Mouse (Mus musculus) heart, embryonic 16.5 days (tissue): ENCODE measurements at regions not wholly inside any gene's neighbourhood (a gene's known extent, or its start where the extent isn't known, plus 50 kb on each side); places are given as distances from the start of the nearest gene placed in this dataset.
A peak's percentile ranks its signal among the peaks of the same experiment; 100 is the strongest.

ENCODE experiments used
- ATAC-seq: fragments of 200-750 bp; cut with Nextera tagmentation; replicated peaks from 2 replicates; pipeline ENCODE4 v1.8.0; 2017; ENCODE audit warnings: moderate number of reproducible peaks; ENCODE audit not compliant: insufficient read depth, low FRiP score; ENCODE audit errors: extremely low read depth
- H3K27ac ChIP-seq: fragments of 300-500 bp; sonication (generic); 2 replicates; pipeline ENCODE4 v1.5.1; 2014; ENCODE audit warnings: mild to moderate bottlenecking, low read length, control low read depth, moderate library complexity
- H3K27me3 ChIP-seq: fragments of 300-500 bp; sonication (generic); 2 replicates; pipeline ENCODE4 v1.6.1; 2014; ENCODE audit warnings: low read length, mixed read lengths; ENCODE audit not compliant: control insufficient read depth, insufficient read depth
- H3K36me3 ChIP-seq: fragments of 300-500 bp; sonication (generic); 2 replicates; pipeline ENCODE4 v1.6.1; 2014; ENCODE audit not compliant: control insufficient read depth, insufficient read depth
- H3K4me1 ChIP-seq: fragments of 300-500 bp; sonication (generic); 2 replicates; pipeline ENCODE4 v1.6.1; 2014; ENCODE audit warnings: low read length, mixed read lengths; ENCODE audit not compliant: control insufficient read depth, insufficient read depth
- H3K4me2 ChIP-seq: fragments of 300-500 bp; sonication (generic); 2 replicates; pipeline ENCODE4 v1.6.1; 2014; ENCODE audit warnings: low read depth, mild to moderate bottlenecking, control low read depth, low read length
- H3K4me3 ChIP-seq: fragments of 300-500 bp; sonication (generic); 2 replicates; pipeline ENCODE4 v1.5.1; 2014; ENCODE audit warnings: mild to moderate bottlenecking, control low read depth, low read length
- H3K9ac ChIP-seq: fragments of 300-500 bp; sonication (generic); 2 replicates; pipeline ENCODE4 v1.6.1; 2014; ENCODE audit warnings: low read length, control low read depth
- H3K9me3 ChIP-seq: fragments of 300-500 bp; sonication (generic); replicated peaks from 2 replicates; pipeline ENCODE4 v1.6.1; 2016; ENCODE audit warnings: low read length; ENCODE audit not compliant: control insufficient read depth
- WGBS: fragments of 180-500 bp; shearing (Covaris S2); extraction: QIAGEN DNeasy Blood & Tissue Kit; methylation state at CpG from one replicate; pipeline ENCODE4 v1.1.7; 2014; 5-methylcytosine and 5-hydroxymethylcytosine counted together

GRCm38 (mm10) chr12:26188996-26189395 is 226.1 kb downstream of the Rnf144a start:
- no peak overlapping the region for H3K4me3 ChIP-seq
- no peak overlapping the region for H3K27ac ChIP-seq
- H3K9ac ChIP-seq = no peak overlapping the region
- H3K4me2 ChIP-seq = no peak overlapping the region
- H3K4me1 ChIP-seq = peaks cover 3% of the 10 kb centered on the region; the same call in 1 of the 2 replicates
- no peaks in the 10 kb centered on the region for H3K27me3 ChIP-seq
- H3K36me3 ChIP-seq = no peaks in the 10 kb centered on the region
- H3K9me3 ChIP-seq = no peaks in the 10 kb centered on the region
- 52% methylated on average over 2 of the region's 2 CpGs for WGBS
- no peak for ATAC-seq

DNA sequence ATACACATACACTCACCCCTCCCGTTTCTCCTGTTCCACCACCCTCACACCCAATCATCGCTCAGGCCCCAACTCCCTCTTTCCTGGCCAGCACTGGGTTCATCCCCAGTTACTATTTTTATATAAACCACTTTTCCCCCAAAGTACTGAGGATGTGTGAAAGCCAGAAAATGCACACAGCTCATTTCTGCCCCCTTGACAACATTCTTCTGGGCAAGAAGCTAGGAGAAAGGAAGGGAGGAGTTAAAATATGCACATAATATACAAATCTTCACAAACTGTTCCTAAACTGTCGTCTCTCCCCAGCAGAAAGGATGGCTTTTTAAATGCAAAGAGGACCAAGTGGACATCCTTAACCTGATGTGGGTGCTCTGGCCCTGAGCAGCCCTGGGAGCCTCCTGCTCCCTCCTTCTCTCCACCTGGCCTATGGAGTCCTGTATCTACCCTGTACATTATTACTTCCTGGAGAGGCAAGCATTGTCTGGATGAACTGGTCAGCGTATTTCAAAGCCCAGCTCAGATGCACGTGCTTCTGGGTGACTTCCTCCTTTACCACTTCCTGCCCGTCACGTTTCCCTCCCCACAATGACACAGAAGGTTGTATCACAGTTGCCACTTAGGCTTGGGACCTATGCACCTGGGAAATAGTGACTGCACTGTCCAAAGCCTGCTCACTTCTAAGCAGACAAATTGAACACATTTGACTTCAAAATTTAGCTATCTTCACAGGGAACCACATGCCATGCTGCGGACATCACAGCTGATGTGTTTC is 227.8 kb downstream of the Rnf144a start:
- 69% methylated on average over 8 of the region's 8 CpGs for WGBS
- Histone ChIP-seq H3K9ac (no peak overlapping the region), H3K27ac (no peak overlapping the region), H3K27me3 (no peaks in the 10 kb centered on the region), H3K36me3 (no peaks in the 10 kb centered on the region), H3K4me3 (no peak overlapping the region), H3K4me1 (peaks cover 3% of the 10 kb centered on the region; the same call in 1 of the 2 replicates), H3K4me2 (no peak overlapping the region), H3K9me3 (no peaks in the 10 kb centered on the region)
- no peak for ATAC-seq

GRCm38 (mm10) chr12:26184701-26185460 is 230.2 kb downstream of the Rnf144a start:
- Histone ChIP-seq H3K36me3 (no peaks in the 10 kb centered on the region), H3K4me3 (no peak overlapping the region), H3K9me3 (no peaks in the 10 kb centered on the region), H3K27me3 (no peaks in the 10 kb centered on the region), H3K4me2 (no peak overlapping the region), H3K4me1 (no peaks in the 10 kb centered on the region), H3K27ac (no peak overlapping the region), H3K9ac (no peak overlapping the region)
- no peak for ATAC-seq
- 82% methylated on average over 5 of the region's 5 CpGs for WGBS

DNA sequence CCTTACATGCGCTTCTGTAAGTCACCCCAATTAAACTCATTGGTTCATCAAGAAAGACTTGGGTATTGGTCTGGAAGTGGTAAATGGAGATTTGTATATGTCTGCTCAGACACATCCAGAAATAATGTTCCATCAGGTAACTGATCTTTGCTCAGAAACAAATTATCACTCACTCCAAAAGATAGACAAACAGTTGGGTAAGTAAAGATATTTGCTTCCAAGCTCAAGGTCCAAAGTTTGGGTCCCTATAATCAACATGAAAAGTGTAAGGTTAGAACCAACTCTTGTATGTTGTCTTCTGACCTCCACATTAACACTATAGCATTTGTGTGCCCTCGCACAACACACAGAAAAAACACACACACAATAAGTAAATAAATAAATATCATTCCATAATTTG is 232.0 kb downstream of the Rnf144a start:
- Histone ChIP-seq H3K27ac (no peak overlapping the region), H3K9me3 (no peaks in the 10 kb centered on the region), H3K27me3 (no peaks in the 10 kb centered on the region), H3K4me2 (no peak overlapping the region), H3K4me3 (no peak overlapping the region), H3K9ac (no peak overlapping the region), H3K36me3 (no peaks in the 10 kb centered on the region), H3K4me1 (no peaks in the 10 kb centered on the region)
- 92% methylated on average over 2 of the region's 2 CpGs for WGBS
- no peak for ATAC-seq

GRCm38 (mm10) chr12:26180846-26181245 is 234.2 kb downstream of the Rnf144a start:
- WGBS = 78% methylated on average over 7 of the region's 7 CpGs
- peaks cover 4% of the 10 kb centered on the region; the same call in 1 of the 2 replicates for H3K4me1 ChIP-seq
- H3K36me3 ChIP-seq = no peaks in the 10 kb centered on the region
- no peak overlapping the region for H3K27ac ChIP-seq
- H3K4me3 ChIP-seq = no peak overlapping the region
- no peaks in the 10 kb centered on the region for H3K9me3 ChIP-seq
- no peak overlapping the region for H3K9ac ChIP-seq
- ATAC-seq = no peak
- no peaks in the 10 kb centered on the region for H3K27me3 ChIP-seq
- H3K4me2 ChIP-seq = no peak overlapping the region

DNA sequence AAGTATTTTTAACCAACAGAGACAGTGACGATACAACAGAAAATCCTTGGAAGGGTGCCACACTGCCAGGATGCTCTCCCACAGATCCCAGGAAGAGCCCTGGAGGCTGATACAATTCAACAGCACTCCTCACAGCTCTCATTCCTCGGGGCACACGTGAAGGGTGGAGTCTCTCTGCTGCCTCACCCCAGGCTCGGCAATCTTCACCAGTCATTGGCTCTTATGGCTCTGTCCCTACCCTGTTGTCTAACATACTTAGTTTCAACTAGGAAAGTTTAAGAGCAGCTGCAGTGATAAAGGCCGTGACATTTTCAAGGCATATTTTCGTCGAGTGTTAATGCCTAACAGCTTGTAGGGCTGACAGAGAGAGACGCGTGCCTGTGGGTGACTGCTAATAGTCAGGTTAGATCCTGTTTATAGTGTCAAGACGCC is 238.8 kb downstream of the Rnf144a start:
- no peak overlapping the region for H3K9ac ChIP-seq
- peak overlapping the region; percentile 40; the same call in 1 of the 2 replicates for H3K27ac ChIP-seq
- no peaks in the 10 kb centered on the region for H3K27me3 ChIP-seq
- peak; percentile 72; the same call in 1 of the 2 replicates for ATAC-seq
- H3K4me2 ChIP-seq = peak overlapping the region; percentile 52
- no peaks in the 10 kb centered on the region for H3K9me3 ChIP-seq
- peaks cover 4% of the 10 kb centered on the region; the same call in 1 of the 2 replicates for H3K4me1 ChIP-seq
- H3K4me3 ChIP-seq = peak overlapping the region; percentile 24; the same call in 1 of the 2 replicates
- WGBS = 20% methylated on average over 10 of the region's 10 CpGs
- no peaks in the 10 kb centered on the region for H3K36me3 ChIP-seq

DNA sequence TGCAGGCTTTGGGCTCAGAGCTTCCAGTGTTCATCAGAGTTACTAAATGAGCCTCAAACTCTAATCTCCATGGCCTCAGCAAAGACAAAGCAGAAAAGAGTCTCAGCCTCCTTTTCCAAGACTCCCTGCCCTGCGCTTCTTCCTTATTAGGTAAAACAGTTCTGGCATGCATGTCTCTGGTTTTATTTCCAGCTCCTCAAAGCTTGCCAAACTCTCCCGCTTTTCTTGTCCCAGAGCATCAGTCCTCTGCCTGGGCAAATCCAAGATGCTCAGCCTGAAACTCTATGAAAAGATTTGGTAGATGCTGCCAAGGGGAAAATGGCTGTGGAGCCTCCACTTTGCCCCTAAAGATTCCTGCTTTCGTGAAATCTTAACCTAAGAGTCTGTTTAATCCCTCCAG is 251.6 kb downstream of the Rnf144a start:
- Histone ChIP-seq H3K9ac (no peak overlapping the region), H3K9me3 (no peaks in the 10 kb centered on the region), H3K36me3 (no peaks in the 10 kb centered on the region), H3K27me3 (no peaks in the 10 kb centered on the region), H3K4me2 (no peak overlapping the region), H3K4me3 (no peak overlapping the region), H3K27ac (no peak overlapping the region), H3K4me1 (no peaks in the 10 kb centered on the region)
- no peak for ATAC-seq
- WGBS = 64% methylated on average over 3 of the region's 3 CpGs

- Histone ChIP-seq H3K4me2 (no peak overlapping the region), H3K27me3 (no peaks in the 10 kb centered on the region), H3K27ac (no peak overlapping the region), H3K4me3 (no peak overlapping the region), H3K9me3 (no peaks in the 10 kb centered on the region), H3K36me3 (no peaks in the 10 kb centered on the region), H3K4me1 (no peaks in the 10 kb centered on the region), H3K9ac (no peak overlapping the region)
- ATAC-seq = no peak
- 87% methylated on average over 11 of the region's 11 CpGs for WGBS
Observed at GRCm38 (mm10) chr12:26160861-26161615, 254.0 kb downstream of the Rnf144a start.
